Mouse (Mus musculus) forebrain, embryonic 10.5 days (tissue): Measurements from ENCODE around the gene Cspg5. TPM values are rescaled to one million over a fixed set of nuclear protein-coding genes. Genes with fewer than 3 reads are reported as not detected.

Experiments used
- DNase-seq: peaks from one replicate; pipeline ENCODE4 v3.0.0-alpha.2; 2017; ENCODE audit warnings: low spot score; ENCODE audit errors: extremely low spot score
- H3K27ac ChIP-seq: fragments of 300-500 bp; sonication (generic); 2 replicates; pipeline ENCODE4 v1.5.1; 2016; ENCODE audit warnings: mild to moderate bottlenecking
- H3K27me3 ChIP-seq: fragments of 300-500 bp; sonication (generic); 2 replicates; pipeline ENCODE4 v1.6.1; 2016; ENCODE audit warnings: mild to moderate bottlenecking; ENCODE audit not compliant: poor library complexity, severe bottlenecking
- H3K36me3 ChIP-seq: fragments of 300-500 bp; sonication (generic); replicated peaks from 2 replicates; pipeline ENCODE4 v1.6.1; 2016; ENCODE audit warnings: mild to moderate bottlenecking, moderate library complexity
- H3K4me1 ChIP-seq: fragments of 300-500 bp; sonication (generic); 2 replicates; pipeline ENCODE4 v1.6.1; 2016
- H3K4me3 ChIP-seq: fragments of 300-500 bp; sonication (generic); 2 replicates; pipeline ENCODE4 v1.5.1; 2016; ENCODE audit warnings: mild to moderate bottlenecking, moderate library complexity
- H3K9me3 ChIP-seq: fragments of 300-500 bp; sonication (generic); 2 replicates; pipeline ENCODE4 v1.6.1; 2016; ENCODE audit warnings: mild to moderate bottlenecking, moderate library complexity
- WGBS: fragments of 180-500 bp; shearing (Covaris S2); methylation state at CpG from one replicate; pipeline ENCODE4 v1.1.7; 2016; 5-methylcytosine and 5-hydroxymethylcytosine counted together
- polyA plus RNA-seq: library from polyadenylated mRNA; unstranded; fragments of >200 nt; fragmentation: Nextera tagmentation; extraction: Ambion mirVana; gene quantifications from 2 replicates; pipeline ENCODE4 v1.2.1, GENCODE M21; 2016

The Cspg5 gene
- 5.4 and 6.3 TPM in 2 replicates for polyA plus RNA-seq

GRCm38 (mm10) chr9:110243221-110243833, at the start of gene Cspg5:
Cspg5 (plus strand) TSS chr9:110243783.
- peaks cover 57% of the 10 kb centered on the region for H3K36me3 ChIP-seq
- H3K27me3 ChIP-seq: peaks cover 56% of the 10 kb centered on the region
- no peak within 1 kb of the TSS for H3K27ac ChIP-seq
- DNase-seq: no peak
- peaks cover 28% of the 10 kb centered on the region for H3K4me1 ChIP-seq
- H3K4me3 ChIP-seq: peak within 1 kb of the TSS; percentile 76
- 87% methylated on average over 7 of the region's 7 CpGs for WGBS
- no peaks in the 10 kb centered on the region for H3K9me3 ChIP-seq

- Histone ChIP-seq H3K4me3 (no peak overlapping the region), H3K36me3 (peaks cover 100% of the 10 kb centered on the region), H3K4me1 (peaks cover 6% of the 10 kb centered on the region), H3K27me3 (no peaks in the 10 kb centered on the region), H3K9me3 (no peaks in the 10 kb centered on the region), H3K27ac (no peak overlapping the region)
- 93% methylated on average over 2 of the region's 2 CpGs for WGBS
- no peak for DNase-seq
Measured at GRCm38 (mm10) chr9:110199870-110200269, 43.7 kb upstream of the Cspg5 start.

- peaks cover 99% of the 10 kb centered on the region for H3K36me3 ChIP-seq
- peak; percentile 78 for DNase-seq
- H3K27ac ChIP-seq: peak overlapping the region; percentile 84
- H3K4me3 ChIP-seq: peak overlapping the region; percentile 21; the same call in 1 of the 2 replicates
- H3K4me1 ChIP-seq: peaks cover 40% of the 10 kb centered on the region
- no peaks in the 10 kb centered on the region for H3K9me3 ChIP-seq
- WGBS: 21% methylated on average over 15 of the region's 15 CpGs
- H3K27me3 ChIP-seq: no peaks in the 10 kb centered on the region
Measured at GRCm38 (mm10) chr9:110205526-110206404, 37.8 kb upstream of the Cspg5 start.

- 44% methylated on average over 2 of the region's 2 CpGs for WGBS
Measured at GRCm38 (mm10) chr9:110206437-110206836, 37.1 kb upstream of the Cspg5 start.

GRCm38 (mm10) chr9:110208265-110208664, 35.3 kb upstream of the Cspg5 start:
- DNase-seq: no peak
- H3K9me3 ChIP-seq: no peaks in the 10 kb centered on the region
- H3K27ac ChIP-seq: no peak overlapping the region
- 78% methylated on average over 7 of the region's 7 CpGs for WGBS
- H3K4me1 ChIP-seq: peaks cover 40% of the 10 kb centered on the region
- H3K4me3 ChIP-seq: no peak overlapping the region
- H3K27me3 ChIP-seq: no peaks in the 10 kb centered on the region
- peaks cover 99% of the 10 kb centered on the region for H3K36me3 ChIP-seq

More at GRCm38 (mm10) chr9:110206437-110206836, 37.1 kb upstream of the Cspg5 start:
- H3K27me3 ChIP-seq: no peaks in the 10 kb centered on the region
- H3K36me3 ChIP-seq: peaks cover 99% of the 10 kb centered on the region
- H3K27ac ChIP-seq: peak overlapping the region; percentile 84
- no peak for DNase-seq
- peaks cover 40% of the 10 kb centered on the region for H3K4me1 ChIP-seq
- peak overlapping the region; percentile 21; the same call in 1 of the 2 replicates for H3K4me3 ChIP-seq
- no peaks in the 10 kb centered on the region for H3K9me3 ChIP-seq

GRCm38 (mm10) chr9:110208967-110209366, 34.6 kb upstream of the Cspg5 start:
- no peaks in the 10 kb centered on the region for H3K9me3 ChIP-seq
- H3K4me1 ChIP-seq: peaks cover 40% of the 10 kb centered on the region
- H3K27ac ChIP-seq: no peak overlapping the region
- DNase-seq: no peak
- no peak overlapping the region for H3K4me3 ChIP-seq
- WGBS: 88% methylated on average over 3 of the region's 3 CpGs
- peaks cover 99% of the 10 kb centered on the region for H3K36me3 ChIP-seq
- H3K27me3 ChIP-seq: no peaks in the 10 kb centered on the region

- Histone ChIP-seq H3K4me3 (no peak overlapping the region), H3K27me3 (no peaks in the 10 kb centered on the region), H3K36me3 (peaks cover 100% of the 10 kb centered on the region), H3K4me1 (no peaks in the 10 kb centered on the region), H3K27ac (no peak overlapping the region), H3K9me3 (no peaks in the 10 kb centered on the region)
- 96% methylated on average over 4 of the region's 4 CpGs for WGBS
- DNase-seq: no peak
Measured at GRCm38 (mm10) chr9:110224273-110224672, 19.3 kb upstream of the Cspg5 start.

GRCm38 (mm10) chr9:110226191-110226590, 17.4 kb upstream of the Cspg5 start:
- Histone ChIP-seq H3K9me3 (no peaks in the 10 kb centered on the region), H3K4me1 (no peaks in the 10 kb centered on the region), H3K27me3 (no peaks in the 10 kb centered on the region), H3K4me3 (no peak overlapping the region), H3K27ac (no peak overlapping the region), H3K36me3 (peaks cover 100% of the 10 kb centered on the region)
- 93% methylated on average over 4 of the region's 4 CpGs for WGBS
- DNase-seq: no peak

GRCm38 (mm10) chr9:110228671-110229070, 14.9 kb upstream of the Cspg5 start:
- H3K36me3 ChIP-seq: peaks cover 100% of the 10 kb centered on the region
- no peaks in the 10 kb centered on the region for H3K27me3 ChIP-seq
- H3K4me1 ChIP-seq: no peaks in the 10 kb centered on the region
- no peaks in the 10 kb centered on the region for H3K9me3 ChIP-seq
- 92% methylated on average over 6 of the region's 6 CpGs for WGBS
- no peak overlapping the region for H3K27ac ChIP-seq
- no peak overlapping the region for H3K4me3 ChIP-seq
- DNase-seq: no peak

GRCm38 (mm10) chr9:110229112-110229511, 14.5 kb upstream of the Cspg5 start:
- H3K9me3 ChIP-seq: no peaks in the 10 kb centered on the region
- H3K36me3 ChIP-seq: peaks cover 100% of the 10 kb centered on the region
- 96% methylated on average over 1 of the region's 1 CpGs for WGBS
- no peak overlapping the region for H3K27ac ChIP-seq
- H3K4me1 ChIP-seq: no peaks in the 10 kb centered on the region
- H3K27me3 ChIP-seq: no peaks in the 10 kb centered on the region
- no peak for DNase-seq
- no peak overlapping the region for H3K4me3 ChIP-seq

GRCm38 (mm10) chr9:110229566-110230248, 13.9 kb upstream of the Cspg5 start:
- no peak for DNase-seq
- Histone ChIP-seq H3K9me3 (no peaks in the 10 kb centered on the region), H3K4me3 (no peak overlapping the region), H3K27ac (no peak overlapping the region), H3K27me3 (no peaks in the 10 kb centered on the region), H3K4me1 (no peaks in the 10 kb centered on the region), H3K36me3 (peaks cover 100% of the 10 kb centered on the region)
- 90% methylated on average over 10 of the region's 10 CpGs for WGBS

- H3K4me1 ChIP-seq: no peaks in the 10 kb centered on the region
- 95% methylated on average over 16 of the region's 16 CpGs for WGBS
- H3K4me3 ChIP-seq: no peak overlapping the region
- H3K27me3 ChIP-seq: no peaks in the 10 kb centered on the region
- H3K9me3 ChIP-seq: no peaks in the 10 kb centered on the region
- peaks cover 100% of the 10 kb centered on the region for H3K36me3 ChIP-seq
- no peak for DNase-seq
- H3K27ac ChIP-seq: no peak overlapping the region
Measured at GRCm38 (mm10) chr9:110230395-110231071, 13.1 kb upstream of the Cspg5 start.
